Mouse (Mus musculus): ENCODE measurements around the gene Rbm42. TPM values are rescaled to one million over a fixed set of nuclear protein-coding genes. Genes with fewer than 3 reads are reported as not detected.

Rbm42 gene
- polyA plus RNA-seq, 1 experiment from 2014 or later = 131 TPM

- WGBS = 45% methylated on average over 3 of the region's 3 CpGs
- Histone ChIP-seq H3K9ac (ENCODE audit: low read length) (no peak overlapping the region), H3K9me3 (ENCODE audit: control insufficient read depth, low read length) (no peaks in the 10 kb centered on the region), H3K27me3 (ENCODE audit: control insufficient read depth, insufficient read depth, low read length) (no peaks in the 10 kb centered on the region), H3K4me2 (ENCODE audit: low read depth, low read length, severe bottlenecking) (no peak overlapping the region), H3K27ac (ENCODE audit: low read depth, low read length) (no peak overlapping the region), H3K4me1 (replicated peaks; ENCODE audit: control insufficient read depth, insufficient read depth, low read length) (peaks cover 2% of the 10 kb centered on the region; the same call in 1 of the 2 replicates), H3K36me3 (ENCODE audit: control insufficient read depth, insufficient read depth, low read length) (no peaks in the 10 kb centered on the region), H3K4me3 (ENCODE audit: low read depth, low read length) (no peak overlapping the region)
- DNase-seq (ENCODE audit: low spot score) (no peak), ATAC-seq (replicated peaks; ENCODE audit: low FRiP score) (no peak)
Observed at GRCm38 (mm10) chr7:30669229-30669628, 19.1 kb upstream of the Rbm42 start.

GRCm38 (mm10) chr7:30665321-30665720 is 15.2 kb upstream of the Rbm42 start:
- Histone ChIP-seq H3K4me1 (replicated peaks; ENCODE audit: control insufficient read depth, insufficient read depth, low read length) (peaks cover 2% of the 10 kb centered on the region; the same call in 1 of the 2 replicates), H3K36me3 (ENCODE audit: control insufficient read depth, insufficient read depth, low read length) (no peaks in the 10 kb centered on the region; the same call in 1 of the 2 replicates), H3K9me3 (ENCODE audit: control insufficient read depth, low read length) (no peaks in the 10 kb centered on the region), H3K9ac (ENCODE audit: low read length) (peak overlapping the region; percentile 70), H3K27ac (ENCODE audit: low read depth, low read length) (no peak overlapping the region), H3K4me3 (ENCODE audit: low read depth, low read length) (peak overlapping the region; percentile 70), H3K4me2 (ENCODE audit: low read depth, low read length, severe bottlenecking) (peak overlapping the region; percentile 66), H3K27me3 (ENCODE audit: control insufficient read depth, insufficient read depth, low read length) (no peaks in the 10 kb centered on the region)
- DNase-seq (ENCODE audit: low spot score) = no peak
- 5% methylated on average over 11 of the region's 11 CpGs for WGBS
- 0 out of 2 replicates have a peak, but pooled peaks have one; percentile 45 for ATAC-seq (replicated peaks; ENCODE audit: low FRiP score)

GRCm38 (mm10) chr7:30664529-30665200 is 14.5 kb upstream of the Rbm42 start, which contains the start of gene Haus5:
Haus5 (minus strand) TSS chr7:30664994.
- under 1% methylated on average over 34 of the region's 34 CpGs for WGBS
- Histone ChIP-seq H3K27me3 (ENCODE audit: control insufficient read depth, insufficient read depth, low read length) (no peaks in the 10 kb centered on the region), H3K9me3 (ENCODE audit: control insufficient read depth, low read length) (no peaks in the 10 kb centered on the region), H3K27ac (ENCODE audit: low read depth, low read length) (no peak within 1 kb of the TSS; the same call in 1 of the 2 replicates), H3K9ac (ENCODE audit: low read length) (peak within 1 kb of the TSS; percentile 70), H3K4me2 (ENCODE audit: low read depth, low read length, severe bottlenecking) (peak within 1 kb of the TSS; percentile 66), H3K4me3 (ENCODE audit: low read depth, low read length) (peak within 1 kb of the TSS; percentile 70), H3K36me3 (ENCODE audit: control insufficient read depth, insufficient read depth, low read length) (no peaks in the 10 kb centered on the region; the same call in 1 of the 2 replicates), H3K4me1 (replicated peaks; ENCODE audit: control insufficient read depth, insufficient read depth, low read length) (peaks cover 2% of the 10 kb centered on the region; the same call in 1 of the 2 replicates)
- peak; percentile 94 for DNase-seq (ENCODE audit: low spot score)
- ATAC-seq (replicated peaks; ENCODE audit: low FRiP score) = peak; percentile 92

GRCm38 (mm10) chr7:30639083-30639482 is 11.0 kb downstream of the Rbm42 start:
- Histone ChIP-seq H3K27ac (ENCODE audit: low read depth, low read length) (no peak overlapping the region), H3K27me3 (ENCODE audit: control insufficient read depth, insufficient read depth, low read length) (peaks cover 24% of the 10 kb centered on the region), H3K36me3 (ENCODE audit: control insufficient read depth, insufficient read depth, low read length) (no peaks in the 10 kb centered on the region; the same call in 1 of the 2 replicates), H3K9me3 (ENCODE audit: control insufficient read depth, low read length) (no peaks in the 10 kb centered on the region), H3K4me2 (ENCODE audit: low read depth, low read length, severe bottlenecking) (no peak overlapping the region), H3K4me1 (replicated peaks; ENCODE audit: control insufficient read depth, insufficient read depth, low read length) (peaks cover 5% of the 10 kb centered on the region; the same call in 1 of the 2 replicates), H3K9ac (ENCODE audit: low read length) (no peak overlapping the region), H3K4me3 (ENCODE audit: low read depth, low read length) (no peak overlapping the region)
- ATAC-seq (replicated peaks; ENCODE audit: low FRiP score) (no peak), DNase-seq (ENCODE audit: low spot score) (no peak)
- 29% methylated on average over 4 of the region's 4 CpGs for WGBS

- Histone ChIP-seq H3K27me3 (ENCODE audit: control insufficient read depth, insufficient read depth, low read length) (peaks cover 44% of the 10 kb centered on the region), H3K4me3 (ENCODE audit: low read depth, low read length) (no peak overlapping the region)
- no peak for ATAC-seq (replicated peaks; ENCODE audit: low FRiP score)
Observed at GRCm38 (mm10) chr7:30636395-30636794, 13.7 kb downstream of the Rbm42 start.

GRCm38 (mm10) chr7:30635752-30636151 is 14.4 kb downstream of the Rbm42 start, which contains the start of gene Etv2:
Etv2 (minus strand) TSS chr7:30635852.
- H3K4me1 ChIP-seq (replicated peaks; ENCODE audit: control insufficient read depth, insufficient read depth, low read length) = peaks cover 7% of the 10 kb centered on the region; the same call in 1 of the 2 replicates
- H3K9me3 ChIP-seq (ENCODE audit: control insufficient read depth, low read length) = no peaks in the 10 kb centered on the region
- WGBS = 6% methylated on average over 5 of the region's 5 CpGs
- no peaks in the 10 kb centered on the region for H3K36me3 ChIP-seq (ENCODE audit: control insufficient read depth, insufficient read depth, low read length)
- peaks cover 44% of the 10 kb centered on the region for H3K27me3 ChIP-seq (ENCODE audit: control insufficient read depth, insufficient read depth, low read length)
- H3K9ac ChIP-seq (ENCODE audit: low read length) = no peak within 1 kb of the TSS; the same call in 1 of the 2 replicates
- no peak within 1 kb of the TSS for H3K27ac ChIP-seq (ENCODE audit: low read depth, low read length)
- 0 out of 2 replicates have a peak within 1 kb of the TSS, but pooled peaks have one; percentile 24 for H3K4me2 ChIP-seq (ENCODE audit: low read depth, low read length, severe bottlenecking)
- ATAC-seq (replicated peaks; ENCODE audit: low FRiP score) (no peak), DNase-seq (ENCODE audit: low spot score) (no peak)
- peak within 1 kb of the TSS; percentile 12; the same call in 1 of the 2 replicates for H3K4me3 ChIP-seq (ENCODE audit: low read depth, low read length)

More at GRCm38 (mm10) chr7:30636395-30636794, 13.7 kb downstream of the Rbm42 start:
- no peak overlapping the region for H3K9ac ChIP-seq (ENCODE audit: low read length)
- H3K4me1 ChIP-seq (replicated peaks; ENCODE audit: control insufficient read depth, insufficient read depth, low read length) = peaks cover 7% of the 10 kb centered on the region; the same call in 1 of the 2 replicates
- H3K27ac ChIP-seq (ENCODE audit: low read depth, low read length) = no peak overlapping the region
- no peak overlapping the region for H3K4me2 ChIP-seq (ENCODE audit: low read depth, low read length, severe bottlenecking)
- no peaks in the 10 kb centered on the region for H3K36me3 ChIP-seq (ENCODE audit: control insufficient read depth, insufficient read depth, low read length)
- no peaks in the 10 kb centered on the region for H3K9me3 ChIP-seq (ENCODE audit: control insufficient read depth, low read length)
- DNase-seq (ENCODE audit: low spot score) = no peak
- WGBS = 27% methylated on average over 11 of the region's 11 CpGs

- peaks cover 44% of the 10 kb centered on the region for H3K27me3 ChIP-seq (ENCODE audit: control insufficient read depth, insufficient read depth, low read length)
- ATAC-seq (replicated peaks; ENCODE audit: low FRiP score) (peak; percentile 64), DNase-seq (ENCODE audit: low spot score) (peak; percentile 86)
- peak overlapping the region; percentile 12; the same call in 1 of the 2 replicates for H3K4me3 ChIP-seq (ENCODE audit: low read depth, low read length)
- H3K9ac ChIP-seq (ENCODE audit: low read length) = no peak overlapping the region; the same call in 1 of the 2 replicates
- no peaks in the 10 kb centered on the region for H3K9me3 ChIP-seq (ENCODE audit: control insufficient read depth, low read length)
- under 1% methylated on average over 20 of the region's 20 CpGs for WGBS
- H3K27ac ChIP-seq (ENCODE audit: low read depth, low read length) = no peak overlapping the region
- no peaks in the 10 kb centered on the region for H3K36me3 ChIP-seq (ENCODE audit: control insufficient read depth, insufficient read depth, low read length)
- peaks cover 7% of the 10 kb centered on the region; the same call in 1 of the 2 replicates for H3K4me1 ChIP-seq (replicated peaks; ENCODE audit: control insufficient read depth, insufficient read depth, low read length)
- 0 out of 2 replicates have a peak overlapping the region, but pooled peaks have one; percentile 24 for H3K4me2 ChIP-seq (ENCODE audit: low read depth, low read length, severe bottlenecking)
Observed at GRCm38 (mm10) chr7:30634621-30635020, 15.5 kb downstream of the Rbm42 start.

- H3K9ac ChIP-seq (ENCODE audit: low read length) = no peak overlapping the region
- H3K4me2 ChIP-seq (ENCODE audit: low read depth, low read length, severe bottlenecking) = no peak overlapping the region
- no peaks in the 10 kb centered on the region for H3K36me3 ChIP-seq (ENCODE audit: control insufficient read depth, insufficient read depth, low read length)
- 3% methylated on average over 27 of the region's 27 CpGs for WGBS
- H3K4me1 ChIP-seq (replicated peaks; ENCODE audit: control insufficient read depth, insufficient read depth, low read length) = peaks cover 7% of the 10 kb centered on the region; the same call in 1 of the 2 replicates
- H3K4me3 ChIP-seq (ENCODE audit: low read depth, low read length) = no peak overlapping the region
- no peak overlapping the region for H3K27ac ChIP-seq (ENCODE audit: low read depth, low read length)
- no peak for ATAC-seq (replicated peaks; ENCODE audit: low FRiP score)
- peaks cover 44% of the 10 kb centered on the region for H3K27me3 ChIP-seq (ENCODE audit: control insufficient read depth, insufficient read depth, low read length)
- no peak for DNase-seq (ENCODE audit: low spot score)
- no peaks in the 10 kb centered on the region for H3K9me3 ChIP-seq (ENCODE audit: control insufficient read depth, low read length)
Observed at GRCm38 (mm10) chr7:30633762-30634412, 16.2 kb downstream of the Rbm42 start.
